ENCODE assay signal across 19 mouse cellular contexts in the genomic region with DNA sequence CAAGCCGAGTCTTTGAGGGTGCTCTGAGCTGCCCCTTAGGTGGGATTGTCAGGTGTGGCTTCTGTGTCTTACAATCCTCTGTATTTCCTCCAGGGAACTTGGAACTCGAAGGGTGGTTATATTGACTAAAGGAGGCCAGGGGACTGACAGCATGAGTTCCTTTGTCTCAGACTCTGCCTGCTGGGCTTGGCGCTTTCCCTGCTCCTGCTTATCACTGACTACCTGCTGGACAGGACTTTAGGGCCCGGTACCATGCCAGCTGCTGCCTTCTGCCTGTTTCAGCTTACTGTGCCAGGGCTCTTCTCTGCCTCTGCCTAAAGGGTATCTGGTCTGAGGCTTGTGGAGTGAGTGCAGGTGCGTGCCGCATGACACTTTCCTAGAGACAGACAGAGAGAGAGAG.
"Had no signal": no experiment of that assay in that cellular context is flagged by ENCODE, and none has a peak within 500 bp of the region (broad histone marks: within the 10 kb centered on the region; RNA-seq: fewer than 3 reads in every experiment).

No protein-coding gene starts in this region.

- H3K4me1 ChIP-seq: limb, embryonic 12.5 days; limb, embryonic 15.5 days; midbrain, embryonic 12.5 days; midbrain, embryonic 15.5 days; neural tube, embryonic 12.5 days had no signal

- H3K27me3 ChIP-seq: limb, embryonic 12.5 days; limb, embryonic 15.5 days; midbrain, embryonic 12.5 days; midbrain, embryonic 15.5 days; neural tube, embryonic 12.5 days had no signal

- DNase-seq: kidney, adult 9 months; kidney, postnatal 14 days; kidney, postnatal 4 days; left cerebral cortex, postnatal 4 days; liver, postnatal 0 days; lung, embryonic 14.5 days; retina, postnatal 1 day; right cerebral cortex, postnatal 25 days; thymus, adult 18-20 months; thymus, postnatal 36 days had no signal

- H3K9ac ChIP-seq: limb, embryonic 12.5 days; limb, embryonic 15.5 days; liver, embryonic 14.5 days; liver, postnatal 0 days; lung, embryonic 14.5 days; midbrain, embryonic 12.5 days; midbrain, embryonic 15.5 days; neural tube, embryonic 12.5 days had no signal

- ATAC-seq: liver, postnatal 0 days; lung, postnatal 0 days; midbrain, embryonic 15.5 days had no signal

- H3K4me2 ChIP-seq: limb, embryonic 12.5 days; limb, embryonic 15.5 days; liver, embryonic 11.5 days; lung, embryonic 14.5 days; midbrain, embryonic 12.5 days; midbrain, embryonic 15.5 days; neural tube, embryonic 12.5 days had no signal

- H3K4me3 ChIP-seq: limb, embryonic 12.5 days; limb, embryonic 15.5 days; midbrain, embryonic 12.5 days; midbrain, embryonic 15.5 days; neural tube, embryonic 12.5 days had no signal

- H3K36me3 ChIP-seq: limb, embryonic 12.5 days; limb, embryonic 15.5 days; midbrain, embryonic 12.5 days; midbrain, embryonic 15.5 days; neural tube, embryonic 12.5 days had no signal

- H3K27ac ChIP-seq: limb, embryonic 12.5 days; limb, embryonic 15.5 days; liver, embryonic 14.5 days; macrophage; midbrain, embryonic 12.5 days; midbrain, embryonic 15.5 days; neural tube, embryonic 12.5 days had no signal

- H3K9me3 ChIP-seq: limb, embryonic 12.5 days; limb, embryonic 15.5 days; midbrain, embryonic 12.5 days; midbrain, embryonic 15.5 days; neural tube, embryonic 12.5 days had no signal
